Mouse (Mus musculus) ES-Bruce4 (cell line): Measurements from ENCODE around the gene Nrxn1. TPM values are rescaled to one million over a fixed set of nuclear protein-coding genes. Genes with fewer than 3 reads are reported as not detected.

ENCODE experiments used
- H3K27ac ChIP-seq: 2 replicates; pipeline ENCODE4 v1.5.1; 2012; ENCODE audit warnings: low read length, inconsistent platforms; ENCODE audit not compliant: insufficient read depth
- H3K27me3 ChIP-seq: 2 replicates; pipeline ENCODE4 v1.6.1; 2012; ENCODE audit warnings: mild to moderate bottlenecking, low read length, inconsistent platforms; ENCODE audit not compliant: control insufficient read depth, poor library complexity, insufficient read depth, severe bottlenecking
- H3K36me3 ChIP-seq: 2 replicates; pipeline ENCODE4 v1.6.1; 2012; ENCODE audit warnings: inconsistent platforms, mild to moderate bottlenecking, low read length, moderate library complexity; ENCODE audit not compliant: control insufficient read depth, poor library complexity, insufficient read depth, severe bottlenecking
- H3K4me1 ChIP-seq: one replicate; pipeline ENCODE4 v1.8.1; 2011; ENCODE audit warnings: low read length; ENCODE audit not compliant: control insufficient read depth, insufficient read depth
- H3K4me3 ChIP-seq: 2 replicates; pipeline ENCODE4 v1.5.1; 2011; ENCODE audit warnings: low read depth, mild to moderate bottlenecking, low read length
- H3K9ac ChIP-seq: 2 replicates; pipeline ENCODE4 v1.6.1; 2012; ENCODE audit warnings: low read depth, mild to moderate bottlenecking, inconsistent platforms; ENCODE audit not compliant: poor library complexity, severe bottlenecking
- H3K9me3 ChIP-seq: replicated peaks from 2 replicates; pipeline ENCODE4 v1.6.1; 2012; ENCODE audit warnings: mild to moderate bottlenecking, low read length, inconsistent platforms; ENCODE audit not compliant: control insufficient read depth, poor library complexity, insufficient read depth, severe bottlenecking
- CTCF ChIP-seq: IDR thresholded peaks from one replicate; pipeline ENCODE4 v1.8.1; 2011; ENCODE audit warnings: low read depth, low read length
- EP300 ChIP-seq: IDR thresholded peaks from 2 replicates; pipeline ENCODE4 v1.6.1; 2011; ENCODE audit warnings: low read depth, low read length; ENCODE audit not compliant: insufficient read depth
- POLR2A ChIP-seq: IDR thresholded peaks from one replicate; pipeline ENCODE4 v1.8.1; 2011; ENCODE audit warnings: low read length; ENCODE audit not compliant: insufficient read depth
- polyA plus RNA-seq: library from polyadenylated mRNA; stranded (reverse); fragments of >200 nt; gene quantifications from 2 replicates; pipeline ENCODE4 v1.2.4, GENCODE M21; 2011; ENCODE audit warnings: low read depth; ENCODE audit not compliant: missing spikeins, insufficient read depth, insufficient read length

Gene Nrxn1
- polyA plus RNA-seq, 1 experiment, result 5.6 TPM

- Histone ChIP-seq H3K36me3 (no peaks in the 10 kb centered on the region), H3K4me1 (no peaks in the 10 kb centered on the region), H3K9me3 (peaks cover 12% of the 10 kb centered on the region), H3K4me3 (no peak overlapping the region), H3K9ac (no peak overlapping the region), H3K27ac (peak overlapping the region; percentile 69; the same call in 1 of the 2 replicates), H3K27me3 (no peaks in the 10 kb centered on the region)
- TF ChIP-seq EP300 (no peak), POLR2A (no peak), CTCF (no peak)
Measured at GRCm38 (mm10) chr17:90768216-90768615, 324.7 kb downstream of the Nrxn1 start.

DNA sequence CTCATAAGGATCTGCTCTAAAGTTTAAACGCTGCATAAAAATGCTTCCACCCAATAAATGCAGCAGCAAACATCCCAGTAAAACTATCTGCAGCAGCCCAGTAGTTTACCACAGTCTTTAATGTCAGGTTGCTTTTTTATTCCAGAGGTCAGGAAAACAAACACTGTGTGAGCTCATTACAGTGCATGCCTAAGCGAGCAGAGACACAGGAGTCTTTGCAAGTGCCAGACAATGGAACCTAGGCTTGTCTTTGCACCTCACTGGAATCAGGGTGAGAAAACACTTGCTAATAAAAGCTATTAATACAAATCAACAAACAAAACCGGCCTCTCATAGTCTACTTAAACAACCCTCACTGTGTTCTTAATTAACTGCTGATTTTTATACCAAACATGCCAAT is 365.7 kb downstream of the Nrxn1 start:
- Histone ChIP-seq H3K9me3 (no peaks in the 10 kb centered on the region), H3K4me1 (no peaks in the 10 kb centered on the region), H3K9ac (no peak overlapping the region), H3K4me3 (no peak overlapping the region), H3K36me3 (no peaks in the 10 kb centered on the region), H3K27ac (no peak overlapping the region), H3K27me3 (no peaks in the 10 kb centered on the region)
- no peak for TF ChIP-seq EP300

GRCm38 (mm10) chr17:90704773-90705172 is 388.1 kb downstream of the Nrxn1 start:
- H3K4me3 ChIP-seq, result no peak overlapping the region
- no peak overlapping the region for H3K27ac ChIP-seq
- H3K9me3 ChIP-seq, result no peaks in the 10 kb centered on the region
- TF ChIP-seq POLR2A (no peak), CTCF (no peak), EP300 (no peak)
- H3K27me3 ChIP-seq, result no peaks in the 10 kb centered on the region
- no peaks in the 10 kb centered on the region for H3K4me1 ChIP-seq
- no peaks in the 10 kb centered on the region for H3K36me3 ChIP-seq
- H3K9ac ChIP-seq, result no peak overlapping the region

DNA sequence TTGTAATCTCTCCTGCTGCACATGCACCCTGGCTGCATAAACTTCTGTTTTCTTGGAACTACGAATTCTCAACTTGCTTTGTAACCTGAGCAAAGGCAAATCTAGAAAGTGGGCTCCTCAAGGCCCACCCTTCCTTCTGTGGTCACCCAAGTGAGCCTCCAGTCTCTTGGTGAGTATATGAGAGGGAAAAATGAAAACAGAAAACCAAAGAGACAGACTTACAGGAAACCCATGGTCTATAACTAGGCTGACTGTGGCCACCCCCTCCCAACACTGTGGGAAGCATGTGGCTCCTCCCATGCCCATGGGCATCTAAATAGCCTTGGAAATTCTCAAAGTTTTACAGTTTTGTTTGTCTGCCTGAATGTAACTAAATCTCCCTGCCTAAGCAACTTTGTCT is 390.2 kb downstream of the Nrxn1 start:
- Histone ChIP-seq H3K4me1 (no peaks in the 10 kb centered on the region), H3K27ac (no peak overlapping the region), H3K27me3 (no peaks in the 10 kb centered on the region), H3K9ac (no peak overlapping the region), H3K4me3 (no peak overlapping the region), H3K9me3 (no peaks in the 10 kb centered on the region), H3K36me3 (no peaks in the 10 kb centered on the region)
- TF ChIP-seq CTCF, result no peak
- TF ChIP-seq EP300, result no peak

- no peaks in the 10 kb centered on the region for H3K27me3 ChIP-seq
- H3K36me3 ChIP-seq, result no peaks in the 10 kb centered on the region
- H3K27ac ChIP-seq, result no peak overlapping the region; the same call in 1 of the 2 replicates
- no peak overlapping the region for H3K4me3 ChIP-seq
- no peak overlapping the region for H3K9ac ChIP-seq
- TF ChIP-seq CTCF, result no peak
- no peaks in the 10 kb centered on the region for H3K9me3 ChIP-seq
- no peaks in the 10 kb centered on the region for H3K4me1 ChIP-seq
Measured at GRCm38 (mm10) chr17:90696071-90696800, 396.6 kb downstream of the Nrxn1 start.

- no peaks in the 10 kb centered on the region for H3K36me3 ChIP-seq
- no peaks in the 10 kb centered on the region for H3K4me1 ChIP-seq
- TF ChIP-seq CTCF (no peak), POLR2A (no peak), EP300 (no peak)
- no peak overlapping the region for H3K4me3 ChIP-seq
- H3K9ac ChIP-seq, result no peak overlapping the region
- no peaks in the 10 kb centered on the region for H3K27me3 ChIP-seq
- no peaks in the 10 kb centered on the region for H3K9me3 ChIP-seq
- H3K27ac ChIP-seq, result no peak overlapping the region
Measured at GRCm38 (mm10) chr17:90695086-90695584, 397.7 kb downstream of the Nrxn1 start.
